Mouse (Mus musculus) layer of hippocampus, adult 18-20 months (tissue): ENCODE data around the gene Camta1. TPM values are rescaled to one million over a fixed set of nuclear protein-coding genes. Genes with fewer than 3 reads are reported as not detected.

Source experiments
- DNase-seq, 2 experiments: peaks; one replicate each; pipeline ENCODE4 v3.0.0; 2022; ENCODE audit warnings: low spot score in 2 of 2
- total RNA-seq, 2 experiments: library from RNA; stranded (reverse); gene quantifications; 2 replicates each; pipeline ENCODE4 v1.2.3; 2021

Camta1 gene
- total RNA-seq, 2 experiments from 2014 or later: 279 to 302 TPM

GRCm38 (mm10) chr4:150962231-150962630 is 899.4 kb downstream of the Camta1 start:
- no peak for DNase-seq

- no peak for DNase-seq
Measured at GRCm38 (mm10) chr4:150958536-150958935, 903.1 kb downstream of the Camta1 start.

GRCm38 (mm10) chr4:150957106-150957458 is 904.6 kb downstream of the Camta1 start:
- no peak for DNase-seq

GRCm38 (mm10) chr4:150956369-150957105 is 905.1 kb downstream of the Camta1 start:
- peak; percentile 49 to 75 for DNase-seq

- DNase-seq: no peak
Measured at GRCm38 (mm10) chr4:150950972-150951371, 910.7 kb downstream of the Camta1 start.

GRCm38 (mm10) chr4:150944707-150945106 is 917.0 kb downstream of the Camta1 start:
- no peak for DNase-seq

- peak in 1 of 2 experiments; percentile 14 for DNase-seq
Measured at GRCm38 (mm10) chr4:150939991-150940651, 921.6 kb downstream of the Camta1 start.

- peak in 1 of 2 experiments; percentile 21 for DNase-seq
Measured at GRCm38 (mm10) chr4:150938063-150938452, 923.6 kb downstream of the Camta1 start.

- peak; percentile 43 to 68 for DNase-seq
Measured at GRCm38 (mm10) chr4:150937293-150938062, 924.2 kb downstream of the Camta1 start.

GRCm38 (mm10) chr4:150933503-150933902 is 928.2 kb downstream of the Camta1 start:
- no peak for DNase-seq

- no peak for DNase-seq
Measured at GRCm38 (mm10) chr4:150927789-150928188, 933.9 kb downstream of the Camta1 start.

- no peak for DNase-seq
Measured at GRCm38 (mm10) chr4:150926924-150927705, 934.6 kb downstream of the Camta1 start.

- DNase-seq: no peak
Measured at GRCm38 (mm10) chr4:150925923-150926322, 935.8 kb downstream of the Camta1 start.

- no peak for DNase-seq
Measured at GRCm38 (mm10) chr4:150924936-150925335, 936.7 kb downstream of the Camta1 start.

- DNase-seq: no peak
Measured at GRCm38 (mm10) chr4:150924308-150924707, 937.4 kb downstream of the Camta1 start.

- DNase-seq: no peak
Measured at GRCm38 (mm10) chr4:150921206-150921605, 940.5 kb downstream of the Camta1 start.

GRCm38 (mm10) chr4:150917336-150918027 is 944.2 kb downstream of the Camta1 start:
- no peak for DNase-seq

GRCm38 (mm10) chr4:150915181-150915906 is 946.3 kb downstream of the Camta1 start:
- peak in 1 of 2 experiments; percentile 50 for DNase-seq

- DNase-seq: peak; percentile 96 to 97
Measured at GRCm38 (mm10) chr4:150914290-150914733, 947.4 kb downstream of the Camta1 start, which contains the start of the genes Park7 and Tnfrsf9. Gene Park7, minus strand, starts transcription at chr4:150914437. Gene Tnfrsf9, plus strand, starts transcription at chr4:150914562.
